Mouse (Mus musculus) liver, postnatal 0 days (tissue): ENCODE measurements around the gene Dnajc15. TPM values are rescaled to one million over a fixed set of nuclear protein-coding genes. Genes with fewer than 3 reads are reported as not detected.

Experiments used
- ATAC-seq: fragments of 200-750 bp; cut with Nextera tagmentation; 2 replicates; pipeline ENCODE4 v1.8.0; 2017; ENCODE audit warnings: mild to moderate bottlenecking, moderate library complexity
- DNase-seq: peaks from one replicate; pipeline ENCODE4 v3.0.0-alpha.2; 2016
- H3K27ac ChIP-seq: fragments of 300-500 bp; sonication (generic); 2 replicates; pipeline ENCODE4 v1.5.1; 2014; ENCODE audit warnings: antibody characterized with exemption, moderate library complexity, mild to moderate bottlenecking, low read depth
- H3K27me3 ChIP-seq: fragments of 300-500 bp; sonication (generic); 2 replicates; pipeline ENCODE4 v1.6.1; 2014; ENCODE audit warnings: low read length, control low read depth, mixed read lengths; ENCODE audit not compliant: insufficient read depth
- H3K36me3 ChIP-seq: fragments of 300-500 bp; sonication (generic); replicated peaks from 2 replicates; pipeline ENCODE4 v1.6.1; 2014; ENCODE audit warnings: mild to moderate bottlenecking, control low read depth, low read length, moderate library complexity, mixed read lengths; ENCODE audit not compliant: insufficient read depth
- H3K4me1 ChIP-seq: fragments of 300-500 bp; sonication (generic); 2 replicates; pipeline ENCODE4 v1.6.1; 2014; ENCODE audit warnings: antibody characterized with exemption, mild to moderate bottlenecking, control low read depth; ENCODE audit not compliant: insufficient read depth
- H3K4me2 ChIP-seq: fragments of 300-500 bp; sonication (generic); 2 replicates; pipeline ENCODE4 v1.6.1; 2014; ENCODE audit warnings: low read depth, mild to moderate bottlenecking, low read length, moderate library complexity, mixed read lengths
- H3K4me3 ChIP-seq: fragments of 300-500 bp; sonication (generic); 2 replicates; pipeline ENCODE4 v1.5.1; 2014; ENCODE audit warnings: low read depth, low read length
- H3K9ac ChIP-seq: fragments of 300-500 bp; sonication (generic); replicated peaks from 2 replicates; pipeline ENCODE4 v1.6.1; 2014; ENCODE audit warnings: mild to moderate bottlenecking, moderate library complexity
- H3K9me3 ChIP-seq: fragments of 300-500 bp; sonication (generic); 2 replicates; pipeline ENCODE4 v1.6.1; 2016; ENCODE audit warnings: mild to moderate bottlenecking, control low read depth, low read length, mixed read lengths
- CTCF ChIP-seq: sonication (generic); IDR thresholded peaks from 2 replicates; pipeline ENCODE4 v1.5.1; 2016; ENCODE audit warnings: antibody characterized with exemption, low read depth
- EP300 ChIP-seq: IDR thresholded peaks from 2 replicates; pipeline ENCODE4 v1.6.1; 2016; ENCODE audit warnings: antibody characterized with exemption, low read depth, mild to moderate bottlenecking
- WGBS: fragments of 180-500 bp; shearing (Covaris S2); extraction: QIAGEN DNeasy Blood & Tissue Kit; methylation state at CpG from one replicate; pipeline ENCODE4 v1.1.7; 2014; ENCODE audit not compliant: insufficient replicate concordance; 5-methylcytosine and 5-hydroxymethylcytosine counted together
- polyA plus RNA-seq: library from polyadenylated mRNA; unstranded; fragments of >200 nt; fragmentation: Nextera tagmentation; extraction: Ambion mirVana; gene quantifications from 2 replicates; pipeline ENCODE4 v1.2.1, GENCODE M21; 2015

The Dnajc15 gene
- polyA plus RNA-seq, 1 experiment from 2014 or later, result 68.5 TPM

- TF ChIP-seq CTCF (no peak), EP300 (no peak)
- no peak overlapping the region for H3K4me2 ChIP-seq
- no peaks in the 10 kb centered on the region for H3K36me3 ChIP-seq
- WGBS, result 84% methylated on average over 6 of the region's 6 CpGs
- H3K4me3 ChIP-seq, result no peak overlapping the region
- DNase-seq (no peak), ATAC-seq (no peak)
- H3K27me3 ChIP-seq, result no peaks in the 10 kb centered on the region
- H3K9ac ChIP-seq, result no peak overlapping the region
- no peak overlapping the region for H3K27ac ChIP-seq
- H3K4me1 ChIP-seq, result peaks cover 4% of the 10 kb centered on the region; the same call in 1 of the 2 replicates
- H3K9me3 ChIP-seq, result no peaks in the 10 kb centered on the region
Observed at GRCm38 (mm10) chr14:77864510-77864909, 10.4 kb downstream of the Dnajc15 start.

DNA sequence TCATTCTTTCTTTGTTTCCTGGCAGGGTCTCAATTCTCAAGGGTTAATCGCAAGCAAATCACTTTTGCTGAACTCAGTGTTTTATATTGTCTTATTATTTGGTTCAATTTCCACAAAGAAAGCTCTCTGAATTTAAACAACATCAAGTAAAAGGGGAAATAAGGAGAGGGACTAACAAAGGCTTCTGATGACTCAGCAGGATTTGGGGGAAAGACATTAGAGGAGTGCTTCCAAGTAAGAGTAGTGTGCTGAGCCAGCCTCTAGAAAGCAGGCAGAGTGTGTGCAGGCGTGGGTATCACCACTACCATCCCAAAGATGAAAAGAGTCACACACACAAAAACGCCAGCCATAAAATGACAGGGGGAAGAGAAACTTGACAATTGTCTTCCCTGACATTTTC lies 10.9 kb downstream of the Dnajc15 start:
- H3K27ac ChIP-seq, result no peak overlapping the region
- 51% methylated on average over 3 of the region's 3 CpGs for WGBS

DNA sequence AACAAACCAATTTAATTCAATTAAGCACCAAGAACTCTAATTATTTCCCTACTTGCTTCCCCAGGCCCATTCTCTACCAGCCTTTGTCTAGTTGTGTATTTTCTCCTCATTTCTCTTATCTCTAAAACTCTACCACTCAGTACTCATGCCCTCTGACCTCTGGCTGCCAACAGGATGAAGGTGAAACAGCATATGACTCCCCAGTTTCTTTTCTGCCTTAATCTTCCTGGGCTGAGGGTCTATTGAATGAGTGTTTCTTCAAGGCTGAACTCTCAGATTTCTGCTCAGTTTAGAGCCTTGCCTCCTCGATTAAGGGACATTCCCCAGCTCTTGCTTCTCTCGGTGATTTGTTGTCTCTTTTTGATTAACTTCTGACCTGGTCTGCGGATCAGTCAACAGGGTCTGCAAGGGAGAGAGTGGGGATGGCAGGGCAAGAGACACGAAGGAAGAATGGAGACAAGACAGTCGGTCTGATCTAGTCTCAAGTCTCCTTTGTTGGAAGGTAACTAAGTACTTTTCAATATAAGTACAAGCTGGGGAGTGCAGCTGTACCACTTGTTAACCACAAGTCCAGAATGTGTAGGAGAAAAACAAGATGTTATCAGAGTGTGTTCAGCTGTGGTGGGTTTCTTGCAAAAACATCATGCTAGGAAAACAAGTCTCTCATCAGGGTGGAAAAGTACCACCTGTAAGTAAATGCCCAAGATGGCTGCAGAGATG lies 13.9 kb downstream of the Dnajc15 start:
- no peak for DNase-seq
- Histone ChIP-seq H3K9ac (no peak overlapping the region), H3K27me3 (no peaks in the 10 kb centered on the region), H3K4me2 (no peak overlapping the region), H3K36me3 (no peaks in the 10 kb centered on the region), H3K4me1 (peaks cover 4% of the 10 kb centered on the region; the same call in 1 of the 2 replicates), H3K4me3 (no peak overlapping the region), H3K27ac (no peak overlapping the region), H3K9me3 (no peaks in the 10 kb centered on the region)
- 41% methylated on average over 5 of the region's 5 CpGs for WGBS
- no peak for ATAC-seq
- TF ChIP-seq EP300 (no peak), CTCF (no peak)

More for the DNA sequence above, 10.9 kb downstream of the Dnajc15 start:
- Histone ChIP-seq H3K27me3 (no peaks in the 10 kb centered on the region), H3K9ac (no peak overlapping the region), H3K4me2 (no peak overlapping the region), H3K4me3 (no peak overlapping the region), H3K36me3 (no peaks in the 10 kb centered on the region), H3K4me1 (peaks cover 4% of the 10 kb centered on the region; the same call in 1 of the 2 replicates), H3K9me3 (no peaks in the 10 kb centered on the region)
- ATAC-seq (no peak), DNase-seq (no peak)
- TF ChIP-seq CTCF (no peak), EP300 (no peak)

DNA sequence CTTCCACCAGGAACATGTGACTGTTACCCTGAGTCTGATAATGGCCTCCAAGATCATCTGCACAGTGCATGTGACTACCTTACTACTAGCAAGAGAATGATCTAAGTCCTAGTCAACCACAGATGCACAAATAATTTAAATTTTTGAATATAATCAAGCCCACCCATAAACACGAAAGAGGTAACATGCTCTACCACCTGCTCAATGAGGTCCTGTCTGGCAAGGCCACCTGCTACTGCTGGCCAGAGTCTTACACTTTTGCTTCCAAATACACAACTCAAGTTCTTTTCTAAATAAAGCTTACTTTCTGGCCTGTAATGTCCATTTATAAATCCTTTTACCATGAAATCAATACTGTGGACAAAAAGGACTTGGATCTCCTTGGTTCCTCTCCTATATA lies 15.0 kb downstream of the Dnajc15 start:
- Histone ChIP-seq H3K4me2 (no peak overlapping the region), H3K36me3 (no peaks in the 10 kb centered on the region), H3K27ac (no peak overlapping the region), H3K9me3 (no peaks in the 10 kb centered on the region), H3K4me1 (peaks cover 4% of the 10 kb centered on the region; the same call in 1 of the 2 replicates), H3K9ac (no peak overlapping the region), H3K27me3 (no peaks in the 10 kb centered on the region), H3K4me3 (no peak overlapping the region)
- TF ChIP-seq EP300 (no peak), CTCF (no peak)
- no peak for DNase-seq
- ATAC-seq, result no peak
- 79% methylated on average over 1 of the region's 1 CpGs for WGBS

DNA sequence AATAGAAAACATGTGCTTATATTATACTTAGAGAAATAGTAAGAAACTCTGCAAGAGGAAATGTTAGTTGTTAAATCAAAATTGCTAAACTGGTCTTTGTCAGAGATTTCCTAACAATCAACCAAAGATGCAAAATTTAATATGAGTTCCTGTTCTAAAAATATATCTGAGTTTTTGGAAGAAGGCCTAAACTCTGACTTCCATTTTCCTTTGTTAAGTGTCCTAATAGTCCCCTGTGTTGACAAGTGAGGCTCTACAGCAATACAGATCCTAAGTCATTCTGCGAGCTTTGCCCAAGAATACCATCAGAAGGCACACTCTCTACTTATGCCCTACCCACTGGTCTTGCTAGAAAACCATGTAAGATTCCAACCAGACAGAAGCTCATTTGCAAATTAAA lies 21.0 kb downstream of the Dnajc15 start:
- DNase-seq (no peak), ATAC-seq (no peak)
- H3K27ac ChIP-seq, result no peak overlapping the region
- no peak overlapping the region for H3K4me2 ChIP-seq
- 77% methylated on average over 1 of the region's 1 CpGs for WGBS
- no peaks in the 10 kb centered on the region for H3K9me3 ChIP-seq
- no peaks in the 10 kb centered on the region for H3K4me1 ChIP-seq
- H3K27me3 ChIP-seq, result no peaks in the 10 kb centered on the region
- no peak overlapping the region for H3K4me3 ChIP-seq
- TF ChIP-seq EP300 (no peak), CTCF (no peak)
- H3K36me3 ChIP-seq, result peaks cover 3% of the 10 kb centered on the region; the same call in 1 of the 2 replicates
- H3K9ac ChIP-seq, result no peak overlapping the region

- no peak overlapping the region for H3K4me2 ChIP-seq
- TF ChIP-seq CTCF (no peak), EP300 (no peak)
- 45% methylated on average over 7 of the region's 7 CpGs for WGBS
- peaks cover 3% of the 10 kb centered on the region; the same call in 1 of the 2 replicates for H3K36me3 ChIP-seq
- no peak overlapping the region for H3K9ac ChIP-seq
- H3K27me3 ChIP-seq, result no peaks in the 10 kb centered on the region
- H3K4me1 ChIP-seq, result no peaks in the 10 kb centered on the region; the same call in 1 of the 2 replicates
- H3K4me3 ChIP-seq, result no peak overlapping the region
- no peak for DNase-seq
- no peak overlapping the region for H3K27ac ChIP-seq
- H3K9me3 ChIP-seq, result no peaks in the 10 kb centered on the region
- ATAC-seq, result peak; percentile 40; the same call in 1 of the 2 replicates
Observed at GRCm38 (mm10) chr14:77849852-77850251, 25.1 kb downstream of the Dnajc15 start.
